Mouse (Mus musculus): ENCODE measurements around the gene Tango6. TPM values are rescaled to one million over a fixed set of nuclear protein-coding genes. Genes with fewer than 3 reads are reported as not detected.

The Tango6 gene
- total and polyA plus RNA-seq, 3 experiments, result 2.9 to 6.4 (median 4.5) TPM

GRCm38 (mm10) chr8:106807461-106807860 is 124.6 kb downstream of the Tango6 start:
- dilution Hi-C loops (cut with MboI; ENCODE audit: extremely low pct_ligation_motif_present, extremely low pct_unique_long_range_greater_than_20kb, low sequenced_read_pairs), result no loop called here
- DNase-seq (ENCODE audit: extremely low read depth), result no peak
- in situ Hi-C loops (cut with MboI; ENCODE audit: low pct_ligation_motif_present, low pct_unique_long_range_greater_than_20kb, low sequenced_read_pairs), result loop anchor here (5.0 kb wide), 1 partner anchor 80 kb away; no protein-coding TSS in a partner anchor
- peaks cover 0 to 36% of the 10 kb centered on the region in 2 experiments for H3K36me3 ChIP-seq (replicated peaks in 1 of 2; ENCODE audit: control insufficient read depth in 1 of 2, insufficient read depth in 1 of 2, low read length in 1 of 2)
- H3K4me1 ChIP-seq (ENCODE audit: control insufficient read depth in 1 of 2, insufficient read depth in 2 of 2), result peaks cover 14 to 17% of the 10 kb centered on the region in 2 experiments
- TF ChIP-seq ELF1 (IDR thresholded peaks at IDR 0.05; ENCODE audit: low read depth, low read length) (no peak), CTCF (conservative IDR thresholded peaks at IDR 0.05 in 1 of 2, IDR thresholded peaks at IDR 0.05 in 1 of 2; ENCODE audit: low read depth in 2 of 2, low read length in 2 of 2) (no peak), ZMIZ1 (IDR thresholded peaks at IDR 0.05; ENCODE audit: low read depth, low read length) (no peak), CHD1 (IDR thresholded peaks at IDR 0.05; ENCODE audit: low read depth, low read length) (no peak), NRF1 (IDR thresholded peaks at IDR 0.05; ENCODE audit: low read depth, low read length) (no peak), MAFK (IDR thresholded peaks at IDR 0.05; ENCODE audit: insufficient replicate concordance, low read length) (no peak), CHD2 (IDR thresholded peaks at IDR 0.05; ENCODE audit: low read length) (no peak)
- H3K9ac ChIP-seq (ENCODE audit: insufficient read depth, low read depth), result no peak overlapping the region
- H3K9me3 ChIP-seq (replicated peaks; ENCODE audit: low read length), result peaks cover 5% of the 10 kb centered on the region
- no peak overlapping the region for H3K4me2 ChIP-seq (ENCODE audit: insufficient read depth, low read depth, poor library complexity, severe bottlenecking)
- no peak overlapping the region for H3K27ac ChIP-seq (ENCODE audit: insufficient read depth, low read depth)
- H3K27me3 ChIP-seq (replicated peaks), result no peaks in the 10 kb centered on the region
- H3K4me3 ChIP-seq (replicated peaks in 1 of 3; ENCODE audit: low read depth in 2 of 3, low read length in 2 of 3, poor library complexity in 1 of 3), result no peak overlapping the region
- H3K79me2 ChIP-seq (replicated peaks; ENCODE audit: control insufficient read depth, extremely low read depth, insufficient read depth, poor library complexity, severe bottlenecking), result no peaks in the 10 kb centered on the region

GRCm38 (mm10) chr8:106809726-106810125 is 126.9 kb downstream of the Tango6 start:
- no peak overlapping the region for H3K4me2 ChIP-seq (ENCODE audit: insufficient read depth, low read depth, poor library complexity, severe bottlenecking)
- H3K9ac ChIP-seq (ENCODE audit: insufficient read depth, low read depth), result no peak overlapping the region
- DNase-seq (ENCODE audit: extremely low read depth), result no peak
- peaks cover 0 to 42% of the 10 kb centered on the region in 2 experiments for H3K36me3 ChIP-seq (replicated peaks in 1 of 2; ENCODE audit: control insufficient read depth in 1 of 2, insufficient read depth in 1 of 2, low read length in 1 of 2)
- no peaks in the 10 kb centered on the region for H3K79me2 ChIP-seq (replicated peaks; ENCODE audit: control insufficient read depth, extremely low read depth, insufficient read depth, poor library complexity, severe bottlenecking)
- in situ Hi-C loops (cut with MboI; ENCODE audit: low pct_ligation_motif_present, low pct_unique_long_range_greater_than_20kb, low sequenced_read_pairs) (loop anchor here (5.0 kb wide), 1 partner anchor 78 kb away; no protein-coding TSS in a partner anchor), dilution Hi-C loops (cut with MboI; ENCODE audit: extremely low pct_ligation_motif_present, extremely low pct_unique_long_range_greater_than_20kb, low sequenced_read_pairs) (no loop called here)
- H3K4me1 ChIP-seq (ENCODE audit: control insufficient read depth in 1 of 2, insufficient read depth in 2 of 2), result peaks cover 8 to 9% of the 10 kb centered on the region in 2 experiments
- H3K9me3 ChIP-seq (replicated peaks; ENCODE audit: low read length), result peaks cover 5% of the 10 kb centered on the region
- no peaks in the 10 kb centered on the region for H3K27me3 ChIP-seq (replicated peaks)
- TF ChIP-seq E2F4 (IDR thresholded peaks at IDR 0.05; ENCODE audit: insufficient replicate concordance, low read depth, low read length) (no peak), MXI1 (IDR thresholded peaks at IDR 0.05; ENCODE audit: low read depth, low read length) (no peak), EP300 (IDR thresholded peaks at IDR 0.05; ENCODE audit: low read length) (no peak), IRF4 (IDR thresholded peaks at IDR 0.05; ENCODE audit: low read depth, low read length) (no peak), CHD1 (IDR thresholded peaks at IDR 0.05; ENCODE audit: low read depth, low read length) (no peak), GABPA (IDR thresholded peaks at IDR 0.05; ENCODE audit: insufficient replicate concordance, low read depth, low read length) (no peak), PAX5 (IDR thresholded peaks at IDR 0.05; ENCODE audit: low read length) (no peak), ZKSCAN1 (IDR thresholded peaks at IDR 0.05; ENCODE audit: borderline replicate concordance, low read depth, low read length) (no peak), ZMIZ1 (IDR thresholded peaks at IDR 0.05; ENCODE audit: low read depth, low read length) (no peak), MAZ (IDR thresholded peaks at IDR 0.05; ENCODE audit: low read depth, low read length) (no peak), ETS1 (conservative IDR thresholded peaks at IDR 0.05; ENCODE audit: low read depth, low read length) (no peak), MAFK (IDR thresholded peaks at IDR 0.05; ENCODE audit: insufficient replicate concordance, low read length) (no peak), JUN (IDR thresholded peaks at IDR 0.05; ENCODE audit: insufficient read depth, low read depth, low read length) (no peak), USF1 (IDR thresholded peaks at IDR 0.05; ENCODE audit: low read depth, low read length) (no peak), KAT2A (IDR thresholded peaks at IDR 0.05; ENCODE audit: insufficient replicate concordance, low read length) (no peak), MEF2A (IDR thresholded peaks at IDR 0.05; ENCODE audit: borderline replicate concordance, low read depth, low read length) (no peak), BHLHE40 (IDR thresholded peaks at IDR 0.05; ENCODE audit: low read depth, low read length) (no peak), NRF1 (IDR thresholded peaks at IDR 0.05; ENCODE audit: low read depth, low read length) (no peak), USF2 (conservative IDR thresholded peaks at IDR 0.05; ENCODE audit: low read depth, low read length) (no peak), UBTF (IDR thresholded peaks at IDR 0.05; ENCODE audit: low read depth, low read length) (no peak)
- H3K27ac ChIP-seq (ENCODE audit: insufficient read depth, low read depth), result no peak overlapping the region
- H3K4me3 ChIP-seq (replicated peaks in 1 of 3; ENCODE audit: low read depth in 2 of 3, low read length in 2 of 3, poor library complexity in 1 of 3), result no peak overlapping the region

All from CH12.LX (cell line).